Mouse (Mus musculus) forebrain, postnatal 0 days (tissue): ENCODE measurements around the gene Kcnq4. TPM values are rescaled to one million over a fixed set of nuclear protein-coding genes. Genes with fewer than 3 reads are reported as not detected.

Source experiments
- ATAC-seq: fragments of 200-750 bp; cut with Nextera tagmentation; 2 replicates; pipeline ENCODE4 v1.8.0; 2017; ENCODE audit warnings: mild to moderate bottlenecking, moderate library complexity
- DNase-seq: peaks from one replicate; pipeline ENCODE4 v3.0.0-alpha.2; 2015
- H3K27ac ChIP-seq: fragments of 300-500 bp; sonication (generic); 2 replicates; pipeline ENCODE4 v1.5.1; 2014; ENCODE audit warnings: low read depth, mild to moderate bottlenecking, antibody characterized with exemption, low read length, moderate library complexity, mixed read lengths
- H3K27me3 ChIP-seq: fragments of 300-500 bp; sonication (generic); 2 replicates; pipeline ENCODE4 v1.6.1; 2014; ENCODE audit warnings: mild to moderate bottlenecking, low read length, mixed read lengths; ENCODE audit not compliant: insufficient read depth
- H3K36me3 ChIP-seq: fragments of 300-500 bp; sonication (generic); 2 replicates; pipeline ENCODE4 v1.6.1; 2014; ENCODE audit warnings: mild to moderate bottlenecking, moderate library complexity; ENCODE audit not compliant: insufficient read depth
- H3K4me1 ChIP-seq: fragments of 300-500 bp; sonication (generic); 2 replicates; pipeline ENCODE4 v1.6.1; 2014; ENCODE audit warnings: antibody characterized with exemption; ENCODE audit not compliant: insufficient read depth
- H3K4me2 ChIP-seq: fragments of 300-500 bp; sonication (generic); 2 replicates; pipeline ENCODE4 v1.6.1; 2014; ENCODE audit warnings: low read depth, mild to moderate bottlenecking, moderate library complexity
- H3K4me3 ChIP-seq: fragments of 300-500 bp; sonication (generic); 2 replicates; pipeline ENCODE4 v1.5.1; 2014; ENCODE audit warnings: low read depth, low read length, mixed read lengths
- H3K9ac ChIP-seq: fragments of 300-500 bp; sonication (generic); 2 replicates; pipeline ENCODE4 v1.6.1; 2014; ENCODE audit warnings: mild to moderate bottlenecking
- H3K9me3 ChIP-seq: fragments of 300-500 bp; sonication (generic); 2 replicates; pipeline ENCODE4 v1.6.1; 2016; ENCODE audit warnings: low read length
- CTCF ChIP-seq: sonication (generic); IDR thresholded peaks from 2 replicates; pipeline ENCODE4 v1.5.1; 2016; ENCODE audit warnings: antibody characterized with exemption, control low read depth, low read depth
- WGBS: fragments of 180-500 bp; shearing (Covaris S2); extraction: QIAGEN DNeasy Blood & Tissue Kit; methylation state at CpG from one replicate; pipeline ENCODE4 v1.1.7; 2014; 5-methylcytosine and 5-hydroxymethylcytosine counted together
- polyA plus RNA-seq: library from polyadenylated mRNA; unstranded; fragments of >200 nt; fragmentation: Nextera tagmentation; extraction: Ambion mirVana; gene quantifications from 2 replicates; pipeline ENCODE4 v1.2.1, GENCODE M21; 2015
- total RNA-seq: library from RNA; depleted of rRNA; stranded (reverse); fragments of >200 nt; gene quantifications from 2 replicates; pipeline ENCODE4 v1.2.3, GENCODE M21; 2014; rRNA removed

Kcnq4 gene
- total RNA-seq = 10.9 and 11.9 TPM in 2 replicates
- 7.1 and 7.5 TPM in 2 replicates for polyA plus RNA-seq

DNA sequence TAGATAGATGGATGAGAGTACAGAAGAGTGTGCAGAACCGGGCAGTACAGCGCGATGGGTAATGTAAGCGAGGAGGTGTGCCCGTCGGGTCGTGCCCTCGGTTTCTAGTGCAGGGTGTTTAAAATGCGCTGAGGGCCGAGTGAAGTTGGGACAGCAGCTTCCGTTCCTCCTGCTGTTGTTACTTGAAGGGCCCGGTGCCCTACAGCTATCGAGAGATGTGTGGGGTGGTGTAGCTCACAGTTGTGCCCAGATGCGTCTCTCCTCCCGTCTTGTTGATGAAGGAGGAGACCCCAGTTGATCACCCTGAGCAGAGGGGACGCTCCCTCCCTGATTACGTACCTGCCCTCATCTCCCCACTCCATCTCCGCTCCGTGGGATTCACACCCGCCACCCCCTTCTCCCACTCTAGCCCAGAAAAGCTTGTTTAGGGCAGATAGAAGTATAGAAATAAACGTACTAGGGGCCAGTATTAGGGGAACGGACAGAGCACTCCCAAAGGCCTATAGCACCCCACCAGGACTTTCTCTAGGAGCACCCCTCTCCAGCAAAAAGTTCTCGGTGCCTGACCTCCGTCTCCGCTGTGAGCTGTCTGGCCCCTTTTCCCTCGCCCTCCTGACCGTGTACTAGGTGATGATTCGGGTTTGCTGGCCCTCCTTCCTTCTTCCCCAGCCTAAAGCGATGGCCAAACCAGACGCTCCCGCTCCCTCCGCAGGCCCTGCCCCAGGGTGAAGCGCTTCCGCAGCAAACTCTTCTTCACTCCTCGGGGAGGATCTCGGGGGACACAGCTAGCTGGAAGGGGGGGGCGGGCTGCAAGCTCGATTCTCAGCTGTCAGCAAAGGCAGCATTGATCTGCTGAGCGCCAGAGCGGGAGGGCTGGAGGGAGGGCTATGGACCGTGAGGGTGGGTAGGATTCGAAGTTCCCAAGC lies at the start of gene Kcnq4:
TSS of gene Kcnq4 (minus strand) at position 672 of the 926 bp plus-strand sequence.
- no peak for ATAC-seq

DNA sequence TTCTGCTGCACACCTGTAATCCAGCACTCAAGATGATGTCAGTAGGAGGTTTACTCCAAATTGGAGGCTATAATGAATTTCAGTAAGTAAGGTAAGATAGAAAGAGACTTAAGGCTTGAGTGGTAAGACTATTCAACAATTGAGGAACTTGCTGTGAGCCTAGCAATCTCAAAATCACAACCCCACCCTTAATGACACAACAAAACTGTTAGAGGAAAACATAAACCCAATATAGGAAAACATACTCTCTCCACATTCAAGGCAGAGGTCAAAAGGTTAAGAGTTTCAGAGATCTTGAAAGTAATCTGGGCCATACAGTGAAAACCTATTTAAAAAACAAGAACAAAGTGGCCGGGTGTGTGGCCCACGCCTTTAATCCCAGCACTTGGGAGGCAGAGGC lies 48.3 kb upstream of the Kcnq4 start:
- WGBS = 90% methylated on average over 2 of the region's 2 CpGs
- no peak overlapping the region for H3K9ac ChIP-seq
- ATAC-seq = no peak
- no peaks in the 10 kb centered on the region for H3K9me3 ChIP-seq
- H3K27me3 ChIP-seq = no peaks in the 10 kb centered on the region
- no peak for DNase-seq
- H3K4me1 ChIP-seq = no peaks in the 10 kb centered on the region
- H3K4me2 ChIP-seq = no peak overlapping the region
- H3K4me3 ChIP-seq = no peak overlapping the region
- no peak overlapping the region for H3K27ac ChIP-seq
- no peaks in the 10 kb centered on the region for H3K36me3 ChIP-seq
- no peak for TF ChIP-seq CTCF

More for the DNA sequence above, at the start of gene Kcnq4:
- no peak for DNase-seq
- H3K27ac ChIP-seq = no peak within 1 kb of the TSS
- peaks cover 30% of the 10 kb centered on the region for H3K27me3 ChIP-seq
- peak within 1 kb of the TSS; percentile 100 for H3K4me2 ChIP-seq
- WGBS = 5% methylated on average over 42 of the region's 42 CpGs
- peak within 1 kb of the TSS; percentile 65 for H3K4me3 ChIP-seq
- no peak for TF ChIP-seq CTCF
- no peaks in the 10 kb centered on the region for H3K9me3 ChIP-seq
- no peaks in the 10 kb centered on the region for H3K4me1 ChIP-seq
- no peaks in the 10 kb centered on the region for H3K36me3 ChIP-seq
- H3K9ac ChIP-seq = peak within 1 kb of the TSS; percentile 57

DNA sequence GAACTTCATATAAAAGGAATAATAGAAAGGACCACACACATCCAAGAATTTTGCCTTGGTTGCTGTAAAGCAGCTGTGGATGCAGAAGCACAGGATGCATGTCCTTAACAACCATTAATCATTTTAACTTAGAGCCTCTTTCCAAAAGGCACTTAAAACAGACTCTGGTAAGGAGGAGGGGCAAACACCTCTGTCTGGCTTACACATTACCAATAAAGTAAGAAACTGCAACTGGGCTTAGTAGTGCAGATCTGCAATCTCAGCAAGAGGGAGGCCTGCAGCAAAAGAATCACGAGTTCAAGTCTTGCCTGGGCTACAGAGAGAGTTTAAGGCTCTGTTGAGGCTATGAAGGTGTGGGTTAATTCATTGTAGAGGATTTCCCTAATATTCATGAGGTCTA lies 47.2 kb upstream of the Kcnq4 start:
- ATAC-seq (no peak), DNase-seq (no peak)
- no peak for TF ChIP-seq CTCF
- Histone ChIP-seq H3K4me1 (no peaks in the 10 kb centered on the region), H3K4me2 (no peak overlapping the region), H3K4me3 (no peak overlapping the region), H3K27me3 (no peaks in the 10 kb centered on the region), H3K36me3 (no peaks in the 10 kb centered on the region), H3K9ac (no peak overlapping the region), H3K27ac (no peak overlapping the region), H3K9me3 (no peaks in the 10 kb centered on the region)
- 90% methylated on average over 1 of the region's 1 CpGs for WGBS

DNA sequence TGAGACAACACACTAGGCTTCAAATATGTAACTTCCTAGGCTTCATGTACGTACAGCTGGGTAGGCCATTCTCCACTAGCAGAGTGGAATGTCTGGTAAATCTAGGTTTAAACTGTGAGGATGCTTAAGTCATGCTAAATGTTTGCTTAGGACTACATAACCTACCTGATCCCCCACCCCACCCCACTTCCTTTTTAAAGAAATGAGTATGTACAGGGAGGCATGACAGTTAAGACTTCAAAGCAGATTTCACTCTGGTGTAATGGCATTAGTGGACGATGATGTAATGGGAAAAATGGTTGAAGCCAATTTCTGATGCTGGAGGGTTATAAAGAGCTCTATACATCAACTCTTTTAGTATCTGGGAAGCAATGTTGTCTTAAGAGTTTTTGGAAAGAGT lies 44.5 kb upstream of the Kcnq4 start:
- Histone ChIP-seq H3K27me3 (no peaks in the 10 kb centered on the region), H3K36me3 (peaks cover 12% of the 10 kb centered on the region; the same call in 1 of the 2 replicates), H3K4me1 (no peaks in the 10 kb centered on the region), H3K9me3 (no peaks in the 10 kb centered on the region), H3K9ac (no peak overlapping the region), H3K4me3 (no peak overlapping the region), H3K4me2 (no peak overlapping the region), H3K27ac (no peak overlapping the region)
- ATAC-seq (no peak), DNase-seq (no peak)
- no peak for TF ChIP-seq CTCF
- 72% methylated on average over 2 of the region's 2 CpGs for WGBS

DNA sequence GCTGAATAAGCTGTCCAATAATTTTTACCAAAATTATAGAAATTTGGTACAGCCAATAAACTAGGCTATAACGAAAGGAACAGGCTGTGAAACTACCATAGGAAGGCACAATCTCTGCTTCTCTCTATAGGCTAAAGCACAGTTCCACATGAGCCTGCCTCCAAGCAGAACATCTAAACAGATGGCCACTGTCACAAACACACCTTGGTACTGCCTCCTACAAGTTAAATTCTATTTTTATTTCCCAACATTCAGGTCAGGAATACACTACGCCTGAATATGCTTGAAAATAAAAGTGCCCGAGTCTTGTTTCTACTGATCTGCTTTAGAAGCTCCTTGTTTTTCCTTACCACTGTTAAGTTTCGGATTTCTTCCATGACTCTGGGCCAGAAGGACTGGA lies 41.6 kb upstream of the Kcnq4 start:
- TF ChIP-seq CTCF = no peak
- H3K4me1 ChIP-seq = no peaks in the 10 kb centered on the region
- H3K27ac ChIP-seq = no peak overlapping the region
- no peak overlapping the region for H3K9ac ChIP-seq
- H3K4me2 ChIP-seq = no peak overlapping the region
- ATAC-seq = no peak
- DNase-seq = no peak
- H3K27me3 ChIP-seq = no peaks in the 10 kb centered on the region
- peaks cover 25% of the 10 kb centered on the region for H3K36me3 ChIP-seq
- no peaks in the 10 kb centered on the region for H3K9me3 ChIP-seq
- WGBS = 90% methylated on average over 4 of the region's 4 CpGs
- no peak overlapping the region for H3K4me3 ChIP-seq

DNA sequence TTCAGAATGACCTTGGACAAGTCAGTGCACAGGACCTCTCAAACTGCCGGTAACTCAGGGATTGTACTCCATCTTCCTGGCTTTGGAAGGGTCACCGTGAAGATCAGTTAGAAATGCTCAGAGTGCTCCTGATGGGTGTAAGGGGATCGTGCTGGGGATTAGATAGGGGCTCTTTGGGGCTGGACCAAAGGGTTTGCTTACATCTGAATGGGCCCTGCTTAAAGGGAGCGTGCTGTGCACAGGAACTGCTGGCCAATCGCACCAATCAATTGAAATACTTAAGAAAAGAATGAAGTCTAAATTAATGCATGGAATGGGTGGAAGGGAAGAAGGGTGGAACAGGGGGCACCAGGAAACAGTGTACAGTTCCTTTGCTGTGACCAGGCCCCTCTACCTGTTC lies 7.4 kb upstream of the Kcnq4 start:
- 36% methylated on average over 5 of the region's 5 CpGs for WGBS

DNA sequence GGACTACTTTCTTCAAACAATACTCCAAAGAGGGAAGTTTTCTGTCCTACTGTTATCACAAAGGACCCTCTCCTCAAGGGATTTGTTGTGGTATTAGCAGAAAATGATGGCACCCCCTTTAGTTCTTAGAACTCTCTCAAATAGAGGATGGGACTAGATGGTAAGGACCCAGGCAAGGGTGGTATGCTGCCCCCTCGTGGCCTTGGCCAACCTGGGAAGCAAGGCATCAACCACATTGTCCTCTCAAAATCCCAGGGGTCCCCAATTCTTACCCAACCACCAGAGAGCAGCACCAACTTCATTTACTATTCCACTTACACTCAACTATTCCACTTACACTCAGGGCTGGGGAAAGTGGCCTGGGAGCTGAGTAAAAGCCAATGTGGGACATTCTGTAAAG lies 6.9 kb upstream of the Kcnq4 start:
- DNase-seq = peak; percentile 67
- Histone ChIP-seq H3K4me1 (no peaks in the 10 kb centered on the region), H3K4me2 (no peak overlapping the region), H3K9ac (no peak overlapping the region), H3K27ac (no peak overlapping the region), H3K36me3 (peaks cover 36% of the 10 kb centered on the region), H3K9me3 (no peaks in the 10 kb centered on the region), H3K4me3 (no peak overlapping the region), H3K27me3 (no peaks in the 10 kb centered on the region)
- WGBS = 6% methylated on average over 1 of the region's 1 CpGs
- peak; percentile 76; the same call in 1 of the 2 replicates for ATAC-seq
- TF ChIP-seq CTCF = peak; percentile 82

More for the DNA sequence above, 7.4 kb upstream of the Kcnq4 start:
- H3K9ac ChIP-seq = no peak overlapping the region
- no peak for TF ChIP-seq CTCF
- ATAC-seq (no peak), DNase-seq (no peak)
- no peak overlapping the region for H3K27ac ChIP-seq
- H3K36me3 ChIP-seq = peaks cover 41% of the 10 kb centered on the region
- H3K4me2 ChIP-seq = no peak overlapping the region
- no peaks in the 10 kb centered on the region for H3K4me1 ChIP-seq
- H3K27me3 ChIP-seq = no peaks in the 10 kb centered on the region
- no peaks in the 10 kb centered on the region for H3K9me3 ChIP-seq
- H3K4me3 ChIP-seq = no peak overlapping the region
